Mouse (Mus musculus): ENCODE results near the gene Elovl7.

DNA sequence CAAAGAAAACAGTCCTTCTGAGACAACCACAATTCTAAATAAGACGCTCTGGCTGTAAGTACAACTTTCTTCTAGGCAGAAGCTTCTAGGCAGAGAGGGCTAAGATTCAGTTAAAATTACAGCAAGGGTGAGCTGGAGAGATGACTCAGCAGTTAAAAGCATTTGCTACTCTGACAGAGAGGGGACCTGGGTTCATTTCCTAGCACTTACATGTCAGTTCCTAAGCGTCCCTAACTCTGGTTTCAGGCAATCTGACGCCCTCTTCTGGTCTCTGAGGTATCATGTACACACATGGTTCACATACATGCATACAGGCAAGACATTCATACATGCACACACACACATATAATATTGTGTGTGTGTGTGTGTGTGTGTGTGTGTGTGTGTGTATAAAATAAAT lies 28.7 kb upstream of the Elovl7 start:
- TF ChIP-seq POLR2A (IDR thresholded peaks at IDR 0.05; ENCODE audit: borderline replicate concordance, control insufficient read depth, low read depth, low read length) (no peak), CTCF (IDR thresholded peaks at IDR 0.05; ENCODE audit: control insufficient read depth, insufficient read depth, low read length) (no peak)
